8 mouse cellular contexts compared by ENCODE assay signal in the genomic region with DNA sequence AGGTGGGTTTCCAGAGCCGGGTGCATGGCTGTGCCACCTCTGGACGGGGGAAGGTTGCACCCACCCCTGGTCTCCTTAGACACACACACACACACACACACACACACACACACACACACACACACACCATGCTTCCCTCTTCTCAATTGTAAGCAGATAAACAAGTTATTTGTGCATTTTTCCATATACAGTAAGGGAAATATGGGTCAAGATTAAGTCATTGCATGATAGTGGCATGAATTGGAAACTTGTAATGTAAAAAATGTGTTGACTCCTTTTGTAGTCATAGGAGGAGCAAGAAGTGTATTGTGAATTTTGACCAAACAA. TPM values are rescaled to one million over a fixed set of nuclear protein-coding genes. Genes with fewer than 3 reads are reported as not detected.
DNase-seq lines count a peak whose midpoint lies in the region; ATAC-seq and TF ChIP-seq lines count a peak whose summit lies in the region.

No protein-coding gene starts in this region.

- peak; percentile 64 for DNase-seq in embryo, embryonic 11 days
- DNase-seq in embryo, embryonic 9.5 days (ENCODE audit: extremely low spot score): no peak
- DNase-seq in testis, postnatal 10 days (ENCODE audit: low spot score): no peak
- DNase-seq in liver, embryonic 13.5 days: no peak
- DNase-seq in cerebellum, postnatal 25 days: no peak
- no peak for DNase-seq in layer of hippocampus, adult 9-10 months (ENCODE audit: low spot score)
- DNase-seq in thymus, postnatal 10 days (ENCODE audit: low spot score in 2 of 2): no peak

- H3K27me3 ChIP-seq in testis, adult 2 months (ENCODE audit: control insufficient read depth, insufficient read depth, low read length): no peaks in the 10 kb centered on the region
- H3K27me3 ChIP-seq in liver, embryonic 13.5 days: no peaks in the 10 kb centered on the region

- WGBS in liver, embryonic 13.5 days (ENCODE audit: insufficient replicate concordance): 0% methylated on average over 2 of the region's 2 CpGs

- peak overlapping the region; percentile 97 for H3K4me3 ChIP-seq in testis, adult 2 months (ENCODE audit: control insufficient read depth, low read depth, low read length)
- peak overlapping the region; percentile 96 for H3K4me3 ChIP-seq in liver, embryonic 13.5 days (replicated peaks)

- peak overlapping the region; percentile 95 for H3K4me2 ChIP-seq in liver, embryonic 13.5 days

- TF ChIP-seq POLR2A in testis, adult 2 months (IDR thresholded peaks at IDR 0.05; ENCODE audit: control insufficient read depth, low read depth, low read length): no peak

- no peaks in the 10 kb centered on the region for H3K36me3 ChIP-seq in testis, adult 2 months (ENCODE audit: control insufficient read depth, insufficient read depth, low read length)
- H3K36me3 ChIP-seq in liver, embryonic 13.5 days: no peaks in the 10 kb centered on the region

- H3K9me3 ChIP-seq in liver, embryonic 13.5 days (replicated peaks): no peaks in the 10 kb centered on the region

- H3K27ac ChIP-seq in testis, adult 2 months (ENCODE audit: control insufficient read depth, insufficient read depth, low read depth, low read length): no peak overlapping the region
- H3K27ac ChIP-seq in liver, embryonic 13.5 days: peak overlapping the region; percentile 91

- no peak; the same call in 1 of the 2 replicates for ATAC-seq in liver, embryonic 13.5 days (ENCODE audit: low read depth)

- H3K4me1 ChIP-seq in testis, adult 2 months (ENCODE audit: control insufficient read depth, insufficient read depth, low read length): peaks cover 12% of the 10 kb centered on the region
- peaks cover 26% of the 10 kb centered on the region for H3K4me1 ChIP-seq in liver, embryonic 13.5 days (replicated peaks)

- H3K9ac ChIP-seq in liver, embryonic 13.5 days: peak overlapping the region; percentile 98

- no peak for TF ChIP-seq CTCF in testis, adult 2 months (IDR thresholded peaks at IDR 0.05; ENCODE audit: control insufficient read depth, insufficient read depth, insufficient replicate concordance, low read depth, low read length)

RNA-seq across cellular contexts. Expression of a gene that starts 1.0 kb away (rescaled TPM):
- polyA plus RNA-seq in testis, adult 2 months (2012; rRNA removed): 5.6 and 6.4 TPM in 2 replicates
- polyA plus RNA-seq in liver, embryonic 13.5 days (2015; fragmentation: Nextera tagmentation; extraction: Ambion mirVana): 2.6 and 3.3 TPM in 2 replicates

RNA-seq across cellular contexts. Expression of a gene that starts 41.0 kb away (rescaled TPM):
- polyA plus RNA-seq in testis, adult 2 months (2012; rRNA removed): 29.3 and 38.0 TPM in 2 replicates
- 6.2 and 8.1 TPM in 2 replicates for polyA plus RNA-seq in liver, embryonic 13.5 days (2015; fragmentation: Nextera tagmentation; extraction: Ambion mirVana)
